Mouse (Mus musculus) adrenal gland, postnatal 25 days (tissue): ENCODE results near the gene Psmb10. TPM values are rescaled to one million over a fixed set of nuclear protein-coding genes. Genes with fewer than 3 reads are reported as not detected.

Source experiments
- DNase-seq: peaks from one replicate; pipeline ENCODE4 v3.0.0; 2021; ENCODE audit warnings: mixed read lengths
- total RNA-seq: library from RNA; stranded (reverse); gene quantifications from 2 replicates; pipeline ENCODE4 v1.2.3, GENCODE M21; 2021

Psmb10 gene
- total RNA-seq, 1 experiment from 2014 or later, result 74.9 TPM

GRCm38 (mm10) chr8:105937496-105938305, 543 bp downstream of the Psmb10 start:
- peak; percentile 47 for DNase-seq

GRCm38 (mm10) chr8:105936866-105937475, 1.3 kb downstream of the Psmb10 start:
- peak; percentile 89 for DNase-seq

- no peak for DNase-seq
Observed at GRCm38 (mm10) chr8:105935863-105936603, 2.2 kb downstream of the Psmb10 start.

GRCm38 (mm10) chr8:105935105-105935504, 3.1 kb downstream of the Psmb10 start:
- no peak for DNase-seq

GRCm38 (mm10) chr8:105933762-105934161, 4.5 kb downstream of the Psmb10 start, which contains the start of gene Ctrl:
Gene Ctrl, minus strand, starts transcription at chr8:105933862.
- no peak for DNase-seq

GRCm38 (mm10) chr8:105932525-105932924, 5.7 kb downstream of the Psmb10 start:
- no peak for DNase-seq

GRCm38 (mm10) chr8:105931271-105931670, 7.0 kb downstream of the Psmb10 start:
- DNase-seq, result no peak

GRCm38 (mm10) chr8:105930602-105931001, 7.6 kb downstream of the Psmb10 start:
- peak; percentile 90 for DNase-seq

- DNase-seq, result no peak
Observed at GRCm38 (mm10) chr8:105925123-105925522, 13.1 kb downstream of the Psmb10 start.

- DNase-seq, result no peak
Observed at GRCm38 (mm10) chr8:105919390-105919789, 18.9 kb downstream of the Psmb10 start.

GRCm38 (mm10) chr8:105900941-105901616, 37.2 kb downstream of the Psmb10 start:
- no peak for DNase-seq

GRCm38 (mm10) chr8:105900180-105900940, 37.9 kb downstream of the Psmb10 start, which contains the start of gene Pskh1:
Gene Pskh1, plus strand, starts transcription at chr8:105900441.
- peak; percentile 93 for DNase-seq

- no peak for DNase-seq
Observed at GRCm38 (mm10) chr8:105897801-105898480, 40.3 kb downstream of the Psmb10 start.

GRCm38 (mm10) chr8:105893339-105893738, 44.9 kb downstream of the Psmb10 start, which contains the start of gene Nrn1l:
Gene Nrn1l, plus strand, starts transcription at chr8:105893567.
- DNase-seq, result peak; percentile 71

- peak; percentile 27 for DNase-seq
Observed at GRCm38 (mm10) chr8:105892432-105892831, 45.8 kb downstream of the Psmb10 start.

- no peak for DNase-seq
Observed at GRCm38 (mm10) chr8:105890870-105891269, 47.4 kb downstream of the Psmb10 start.

- no peak for DNase-seq
Observed at GRCm38 (mm10) chr8:105889756-105890465, 48.3 kb downstream of the Psmb10 start.
